Mouse (Mus musculus) heart, embryonic 14.5 days (tissue): Measurements from ENCODE around the gene Ribc2. TPM values are rescaled to one million over a fixed set of nuclear protein-coding genes. Genes with fewer than 3 reads are reported as not detected.

Source experiments
- ATAC-seq: fragments of 200-750 bp; cut with Nextera tagmentation; 2 replicates; pipeline ENCODE4 v1.8.0; 2017; ENCODE audit warnings: low read depth, moderate TSS enrichment; ENCODE audit not compliant: insufficient number of reproducible peaks, insufficient read depth, low FRiP score
- H3K27ac ChIP-seq, 2 experiments: fragments of 200-500 bp in 1 of 2; fragments of 300-500 bp in 1 of 2; sonication (generic) in 1 of 2; replicated peaks in 1 of 2; 2 replicates each; pipeline ENCODE4 v1.5.1; 2012 to 2014; ENCODE audit warnings: low read depth in 2 of 2, low read length in 2 of 2, control low read depth in 1 of 2, mild to moderate bottlenecking in 1 of 2, mixed read lengths in 1 of 2; ENCODE audit not compliant: control insufficient read depth in 1 of 2, insufficient read depth in 1 of 2
- H3K27me3 ChIP-seq: fragments of 300-500 bp; sonication (generic); 2 replicates; pipeline ENCODE4 v1.6.1; 2014; ENCODE audit warnings: mild to moderate bottlenecking, low read length, control low read depth; ENCODE audit not compliant: control insufficient read depth, insufficient read depth
- H3K36me3 ChIP-seq: fragments of 300-500 bp; sonication (generic); 2 replicates; pipeline ENCODE4 v1.6.1; 2014; ENCODE audit warnings: mild to moderate bottlenecking, control low read depth, low read length, mixed read lengths; ENCODE audit not compliant: control insufficient read depth, insufficient read depth
- H3K4me1 ChIP-seq, 2 experiments: fragments of 200-500 bp in 1 of 2; fragments of 300-500 bp in 1 of 2; sonication (generic) in 1 of 2; 2 replicates each; pipeline ENCODE4 v1.6.1; 2012 to 2014; ENCODE audit warnings: low read length in 2 of 2, control low read depth in 1 of 2, mixed read lengths in 1 of 2; ENCODE audit not compliant: control insufficient read depth in 2 of 2, insufficient read depth in 2 of 2
- H3K4me2 ChIP-seq: fragments of 300-500 bp; sonication (generic); 2 replicates; pipeline ENCODE4 v1.6.1; 2014; ENCODE audit warnings: mild to moderate bottlenecking, low read length
- H3K4me3 ChIP-seq, 2 experiments: fragments of 200-500 bp in 1 of 2; fragments of 300-500 bp in 1 of 2; sonication (generic) in 1 of 2; 2 replicates each; pipeline ENCODE4 v1.5.1; 2012 to 2014; ENCODE audit warnings: low read length in 2 of 2, mild to moderate bottlenecking in 2 of 2, control low read depth in 1 of 2, low read depth in 1 of 2, moderate library complexity in 1 of 2; ENCODE audit not compliant: control insufficient read depth in 1 of 2, insufficient read depth in 1 of 2
- H3K9ac ChIP-seq: fragments of 300-500 bp; sonication (generic); 2 replicates; pipeline ENCODE4 v1.6.1; 2014; ENCODE audit warnings: mild to moderate bottlenecking, low read length
- H3K9me3 ChIP-seq: fragments of 300-500 bp; sonication (generic); 2 replicates; pipeline ENCODE4 v1.6.1; 2016; ENCODE audit warnings: low read length, control low read depth; ENCODE audit not compliant: control insufficient read depth
- WGBS: fragments of 180-500 bp; shearing (Covaris S2); extraction: QIAGEN DNeasy Blood & Tissue Kit; methylation state at CpG from one replicate; pipeline ENCODE4 v1.1.7; 2014; 5-methylcytosine and 5-hydroxymethylcytosine counted together
- polyA plus RNA-seq: library from polyadenylated mRNA; unstranded; fragments of >200 nt; fragmentation: Nextera tagmentation; extraction: Ambion mirVana; gene quantifications from 2 replicates; pipeline ENCODE4 v1.2.1, GENCODE M21; 2014

Ribc2 gene
- polyA plus RNA-seq, 1 experiment from 2014 or later = not detected

DNA sequence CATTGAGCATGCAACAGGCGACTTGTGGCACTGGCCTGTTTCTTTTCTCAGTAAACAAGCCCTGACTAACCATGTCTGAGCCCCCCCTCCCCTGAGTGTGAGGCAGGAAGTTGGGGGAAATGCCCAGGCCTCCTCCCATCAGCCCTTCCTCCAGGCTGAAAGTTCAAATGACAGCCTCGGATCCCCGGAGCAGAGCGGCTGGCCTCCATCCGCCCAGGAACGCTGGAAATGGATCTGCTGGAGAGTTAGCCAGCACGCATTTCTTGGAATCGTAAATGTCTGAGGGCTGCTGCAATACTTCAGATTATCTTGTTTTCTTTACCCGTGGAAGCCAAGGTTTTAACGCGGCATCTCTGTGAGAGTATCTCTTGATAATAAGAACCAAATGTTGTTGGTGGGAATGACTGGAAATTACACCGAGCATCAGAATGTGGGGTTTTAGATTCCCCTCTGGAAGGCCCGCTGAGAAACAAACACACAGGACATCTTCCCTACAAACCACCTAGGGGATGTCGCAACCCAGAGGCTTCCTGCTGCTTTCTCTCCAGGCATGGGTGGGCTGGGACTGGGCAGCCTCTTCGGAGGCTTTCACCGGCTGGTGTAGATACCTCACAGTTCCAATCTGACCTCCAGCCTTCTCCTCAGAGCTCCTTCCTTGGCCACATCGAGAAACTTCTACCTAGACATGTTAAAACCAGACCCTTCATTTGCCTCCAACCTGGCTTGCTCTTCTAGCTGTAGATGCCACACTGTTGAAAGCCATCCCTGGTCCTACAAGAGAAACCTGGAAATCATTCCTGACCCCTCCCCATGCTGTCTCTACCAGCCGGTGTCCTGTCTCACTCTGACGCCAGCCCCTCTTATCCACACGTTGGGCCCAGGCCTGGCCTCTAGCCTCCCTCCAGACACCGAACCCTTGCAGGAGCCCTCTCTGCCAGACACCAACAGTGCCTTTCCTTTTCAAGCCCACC, 31.1 kb downstream of the Ribc2 start:
- H3K9me3 ChIP-seq = 0 out of 2 replicates have a peak, but pooled peaks cover under 1% of the 10 kb centered on the region
- H3K4me2 ChIP-seq = no peak overlapping the region
- H3K4me3 ChIP-seq = no peak overlapping the region
- H3K4me1 ChIP-seq = peaks cover 13 to 17% of the 10 kb centered on the region in 2 experiments
- no peaks in the 10 kb centered on the region for H3K36me3 ChIP-seq
- ATAC-seq = no peak
- peak overlapping the region; percentile 10 to 44; a peak in 1 of 4 replicates for H3K27ac ChIP-seq
- H3K27me3 ChIP-seq = peaks cover 36% of the 10 kb centered on the region
- WGBS = 33% methylated on average over 21 of the region's 21 CpGs
- H3K9ac ChIP-seq = no peak overlapping the region

DNA sequence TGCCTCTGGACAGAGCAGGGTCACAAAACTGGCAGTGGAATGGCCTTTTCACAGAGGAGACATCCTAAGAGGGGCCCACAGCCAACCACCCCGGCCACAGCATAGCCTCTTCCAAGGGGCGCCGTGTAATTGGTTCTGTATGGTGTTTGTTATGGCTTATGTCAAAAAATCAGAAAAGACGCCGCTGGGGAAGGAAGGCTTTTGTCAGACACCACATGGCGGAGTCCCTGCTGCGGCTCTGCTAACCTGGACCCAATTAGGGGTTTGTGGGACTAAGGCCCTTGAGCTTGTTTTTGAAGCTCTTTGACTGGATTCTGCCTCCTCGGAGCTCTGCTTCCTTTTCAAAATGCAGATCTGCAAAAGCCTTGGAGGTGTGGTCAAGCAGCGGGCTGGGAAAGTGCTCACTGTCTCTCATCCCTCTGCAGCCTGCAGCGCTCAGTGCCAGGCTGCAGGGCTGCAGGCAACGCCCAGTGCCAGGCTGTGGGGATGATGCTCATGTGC, 34.6 kb downstream of the Ribc2 start:
- no peaks in the 10 kb centered on the region for H3K9me3 ChIP-seq
- H3K4me2 ChIP-seq = no peak overlapping the region
- no peak overlapping the region for H3K9ac ChIP-seq
- WGBS = 62% methylated on average over 11 of the region's 11 CpGs
- no peak for ATAC-seq
- no peak overlapping the region for H3K27ac ChIP-seq
- no peaks in the 10 kb centered on the region for H3K36me3 ChIP-seq
- peaks cover 19% of the 10 kb centered on the region for H3K27me3 ChIP-seq
- peaks cover 13 to 14% of the 10 kb centered on the region in 2 experiments for H3K4me1 ChIP-seq
- H3K4me3 ChIP-seq = no peak overlapping the region

DNA sequence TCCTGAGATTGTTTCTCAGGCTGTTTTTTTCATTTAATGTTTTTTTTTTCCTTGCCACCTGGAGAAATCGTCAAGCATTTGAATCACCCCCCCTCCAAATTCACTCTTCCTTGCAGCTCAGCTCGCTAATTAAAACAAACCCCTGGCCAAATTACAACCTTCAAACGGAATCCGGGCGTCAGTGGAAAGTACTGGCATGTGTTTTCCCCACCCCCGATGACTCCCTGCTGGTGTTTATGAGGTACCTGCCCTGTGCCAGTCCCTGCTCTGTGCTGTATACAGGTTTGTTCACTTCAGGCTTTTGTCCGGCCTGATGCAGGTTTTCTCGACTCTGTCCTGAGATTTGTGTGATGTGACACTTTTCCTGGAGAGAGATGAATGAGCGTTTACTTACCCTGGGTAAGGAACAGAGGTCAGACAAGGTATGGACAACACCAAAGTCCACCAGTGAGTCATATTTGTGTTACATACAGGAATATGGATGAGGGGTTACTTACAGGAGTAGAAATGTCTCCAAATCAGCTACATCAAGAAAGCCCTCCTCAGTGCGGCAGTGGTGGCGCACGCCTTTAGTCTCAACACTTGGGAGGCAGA, 35.3 kb downstream of the Ribc2 start:
- Histone ChIP-seq H3K4me3 (no peak overlapping the region), H3K27me3 (peaks cover 15% of the 10 kb centered on the region), H3K4me1 (peaks cover 13 to 14% of the 10 kb centered on the region in 2 experiments), H3K4me2 (no peak overlapping the region), H3K9ac (no peak overlapping the region), H3K27ac (no peak overlapping the region), H3K9me3 (no peaks in the 10 kb centered on the region), H3K36me3 (no peaks in the 10 kb centered on the region)
- 60% methylated on average over 12 of the region's 12 CpGs for WGBS
- no peak for ATAC-seq

DNA sequence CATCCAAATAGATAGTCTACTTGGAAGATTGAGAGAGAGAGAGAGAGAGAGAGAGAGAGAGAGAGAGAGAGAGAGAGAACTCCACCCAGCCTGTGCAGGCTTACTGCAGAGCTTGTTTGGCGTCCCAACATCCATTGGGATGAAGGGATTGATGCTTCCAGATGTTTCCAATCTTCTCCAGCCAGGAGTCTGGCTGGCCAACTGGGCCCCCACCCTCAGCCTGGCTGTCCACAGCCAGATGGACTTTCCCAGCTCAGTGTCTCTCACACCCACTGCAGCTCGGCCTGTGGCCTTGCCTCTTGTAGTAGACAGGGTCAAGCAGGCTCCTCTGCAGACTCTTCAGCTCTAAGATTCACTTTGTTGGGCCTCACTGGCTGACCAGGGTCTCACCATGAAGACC, 40.2 kb downstream of the Ribc2 start:
- no peaks in the 10 kb centered on the region for H3K27me3 ChIP-seq
- H3K4me2 ChIP-seq = no peak overlapping the region
- no peak overlapping the region for H3K9ac ChIP-seq
- peaks cover 13 to 20% of the 10 kb centered on the region in 2 experiments for H3K4me1 ChIP-seq
- 0 out of 2 replicates have a peak, but pooled peaks cover 3% of the 10 kb centered on the region for H3K9me3 ChIP-seq
- 75% methylated on average over 2 of the region's 2 CpGs for WGBS
- ATAC-seq = no peak
- no peaks in the 10 kb centered on the region for H3K36me3 ChIP-seq
- H3K4me3 ChIP-seq = no peak overlapping the region
- H3K27ac ChIP-seq = no peak overlapping the region

DNA sequence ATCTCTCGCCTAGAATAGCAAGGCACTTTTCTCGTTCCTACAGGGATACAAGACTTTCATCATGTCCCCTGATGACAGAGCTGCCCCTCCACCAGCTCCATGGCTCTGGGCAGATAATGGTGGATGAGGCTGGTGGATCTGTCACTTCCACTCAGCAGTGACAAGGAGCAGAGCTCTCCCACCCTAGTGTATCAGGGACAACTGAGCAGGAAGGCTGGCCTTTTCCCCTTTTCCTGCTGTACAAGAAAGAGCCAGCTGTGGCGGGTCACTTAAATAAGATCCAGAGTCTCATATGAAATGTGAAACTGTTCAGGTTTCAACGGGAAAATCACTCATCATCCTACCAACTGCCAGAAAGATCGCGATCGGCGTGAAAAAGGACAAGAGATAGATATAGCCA, 41.5 kb downstream of the Ribc2 start:
- peak overlapping the region; percentile 3 to 42; a peak in 3 of 4 replicates for H3K27ac ChIP-seq
- 26% methylated on average over 8 of the region's 8 CpGs for WGBS
- no peak for ATAC-seq
- no peak overlapping the region for H3K4me3 ChIP-seq
- H3K27me3 ChIP-seq = no peaks in the 10 kb centered on the region
- H3K4me2 ChIP-seq = peak overlapping the region; percentile 31
- peaks cover 17 to 28% of the 10 kb centered on the region in 2 experiments for H3K4me1 ChIP-seq
- H3K9me3 ChIP-seq = 0 out of 2 replicates have a peak, but pooled peaks cover 3% of the 10 kb centered on the region
- H3K9ac ChIP-seq = no peak overlapping the region
- H3K36me3 ChIP-seq = no peaks in the 10 kb centered on the region

DNA sequence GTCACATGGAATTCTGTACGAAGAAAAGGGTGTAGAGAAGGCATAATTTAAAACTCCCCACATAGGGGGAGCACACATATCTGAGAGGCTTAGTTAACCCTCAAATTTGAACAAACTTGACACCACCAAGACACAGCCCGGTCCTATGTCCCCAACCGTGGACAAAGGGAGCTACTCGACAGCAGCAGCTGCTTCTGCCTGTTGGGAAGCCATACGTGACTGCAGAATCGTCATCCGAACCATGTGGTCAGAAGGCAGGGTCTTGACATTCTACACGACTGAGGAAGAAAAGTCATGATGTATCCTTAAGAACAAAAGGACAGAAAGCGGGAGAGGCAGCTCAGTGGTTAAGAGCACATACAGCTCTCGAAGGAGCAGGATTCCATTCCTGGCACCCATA, 42.2 kb downstream of the Ribc2 start:
- Histone ChIP-seq H3K27me3 (no peaks in the 10 kb centered on the region), H3K9ac (no peak overlapping the region), H3K36me3 (no peaks in the 10 kb centered on the region), H3K4me2 (no peak overlapping the region), H3K4me1 (peaks cover 22 to 35% of the 10 kb centered on the region in 2 experiments), H3K9me3 (0 out of 2 replicates have a peak, but pooled peaks cover 3% of the 10 kb centered on the region), H3K27ac (no peak overlapping the region; a peak in 1 of 4 replicates), H3K4me3 (no peak overlapping the region)
- no peak for ATAC-seq
- WGBS = 54% methylated on average over 10 of the region's 10 CpGs

DNA sequence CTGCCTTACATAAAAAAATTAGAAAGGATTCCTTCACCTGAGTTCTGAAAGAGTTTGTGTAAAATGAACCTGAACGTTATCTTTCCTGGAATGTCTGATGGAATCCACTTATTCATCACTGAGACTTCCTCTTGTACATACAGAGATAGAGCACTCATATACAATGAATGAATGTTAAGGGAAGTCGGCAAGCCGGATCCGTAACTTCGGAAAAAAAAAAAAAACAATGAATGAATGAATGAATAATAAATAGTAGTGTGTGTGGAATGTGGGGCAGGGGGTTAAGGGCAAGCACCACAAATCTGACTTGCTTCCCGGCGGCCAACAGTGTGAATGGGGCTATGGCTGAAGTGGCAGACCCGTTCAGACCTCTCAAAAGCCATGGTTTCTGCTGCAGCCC, 45.7 kb downstream of the Ribc2 start:
- Histone ChIP-seq H3K27ac (peak overlapping the region; percentile 72 to 75), H3K4me2 (peak overlapping the region; percentile 49), H3K27me3 (no peaks in the 10 kb centered on the region), H3K9me3 (0 out of 2 replicates have a peak, but pooled peaks cover 3% of the 10 kb centered on the region), H3K36me3 (no peaks in the 10 kb centered on the region), H3K4me3 (no peak overlapping the region), H3K9ac (0 out of 2 replicates have a peak overlapping the region, but pooled peaks have one; percentile 14), H3K4me1 (peaks cover 23 to 38% of the 10 kb centered on the region in 2 experiments)
- ATAC-seq = no peak
- 41% methylated on average over 8 of the region's 8 CpGs for WGBS
